Mouse (Mus musculus) heart, adult 11 months (tissue): ENCODE measurements at regions not wholly inside any gene's neighbourhood (a gene's known extent, or its start where the extent isn't known, plus 50 kb on each side); places are given as distances from the start of the nearest gene placed in this dataset.

ENCODE experiments used
- DNase-seq: peaks from one replicate; pipeline ENCODE4 v3.0.0; 2022

DNA sequence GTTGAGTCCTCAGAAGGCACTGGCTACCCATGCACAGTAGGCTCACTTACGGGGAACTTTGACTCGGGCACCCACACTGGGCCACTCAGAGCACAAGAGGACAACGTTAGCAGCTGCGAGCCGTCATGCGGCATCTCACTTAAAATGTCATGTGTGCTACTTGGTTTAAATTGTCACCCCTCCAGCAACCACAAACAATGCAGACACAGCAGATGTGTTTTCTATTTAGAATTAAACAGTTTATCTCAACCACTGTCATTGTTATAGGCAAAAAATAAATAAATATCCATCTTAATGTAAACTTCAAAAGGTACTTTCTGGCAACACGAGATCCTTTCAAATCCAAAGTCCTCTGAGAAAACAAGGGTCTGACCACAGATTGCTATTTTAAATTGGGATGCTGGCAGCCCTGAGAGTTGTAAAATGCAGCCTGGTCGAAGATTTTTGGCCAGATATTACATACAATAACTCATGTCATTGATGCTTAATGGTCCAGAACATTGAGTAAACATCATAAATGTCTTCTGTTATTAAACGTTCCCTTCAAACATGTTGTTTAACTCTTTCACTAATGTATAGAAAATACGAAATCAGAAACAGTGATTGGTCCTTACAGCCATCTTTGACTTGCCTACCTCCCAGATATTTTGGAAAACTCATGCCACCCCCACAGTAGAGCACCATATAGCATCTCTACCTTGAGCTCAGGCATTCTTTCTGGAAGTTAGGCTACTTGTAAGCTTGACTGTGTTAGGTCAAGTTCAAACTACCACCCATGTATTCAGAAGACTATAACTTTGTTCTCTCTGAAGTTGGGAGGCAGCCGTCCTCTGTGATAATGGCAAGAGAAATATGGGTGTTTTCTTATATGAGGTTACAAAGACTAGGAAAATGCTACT is 232.8 kb upstream of the Tcf21 start:
- DNase-seq, result no peak

DNA sequence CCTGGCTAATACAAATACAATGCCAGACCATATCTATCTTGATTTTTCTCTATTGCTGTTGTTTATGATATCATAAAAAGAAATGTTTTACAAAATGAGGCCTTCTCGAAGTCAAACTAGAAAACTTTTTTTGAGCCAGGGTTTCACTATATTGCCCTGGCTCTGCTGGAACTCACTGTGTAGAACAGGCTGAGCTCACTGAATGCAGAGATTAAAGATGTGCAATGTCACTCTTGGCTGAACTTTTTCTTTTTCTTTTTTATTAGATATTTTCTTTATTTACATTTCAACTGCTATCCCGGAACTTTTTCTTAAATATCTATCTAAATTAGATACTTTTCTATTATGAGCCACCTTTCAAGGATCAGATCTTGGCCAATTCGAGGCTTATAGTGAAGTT is 224.5 kb upstream of the Tcf21 start:
- no peak for DNase-seq

DNA sequence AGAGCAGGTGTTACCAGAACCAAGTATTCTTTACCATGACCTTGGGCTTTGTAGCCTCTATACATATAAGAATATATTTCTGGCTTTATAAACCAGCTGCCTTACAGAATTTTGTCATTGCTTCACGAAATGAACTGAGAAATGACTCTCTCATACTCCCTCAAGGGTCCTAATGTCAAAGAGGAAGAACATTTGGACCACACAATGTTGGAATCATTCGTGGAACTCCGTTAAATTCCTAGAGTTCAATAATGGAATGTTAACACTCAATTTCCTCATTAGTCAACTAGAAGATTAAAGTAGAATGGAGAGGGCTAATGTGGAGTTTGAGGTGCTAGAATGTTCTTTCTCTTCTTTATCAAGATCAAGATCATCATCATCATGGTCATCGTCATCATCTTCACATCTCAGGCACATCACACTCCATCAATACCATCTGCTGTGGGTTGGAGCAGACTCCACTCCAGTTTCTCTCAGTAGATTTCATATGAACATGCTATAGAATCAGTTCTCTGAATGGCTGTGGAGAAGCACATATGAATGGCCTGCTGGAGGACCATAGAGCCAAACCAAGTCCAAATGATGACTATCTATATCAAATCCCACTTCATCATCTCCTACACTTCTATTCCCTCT is 211.6 kb upstream of the Tcf21 start:
- DNase-seq, result no peak

DNA sequence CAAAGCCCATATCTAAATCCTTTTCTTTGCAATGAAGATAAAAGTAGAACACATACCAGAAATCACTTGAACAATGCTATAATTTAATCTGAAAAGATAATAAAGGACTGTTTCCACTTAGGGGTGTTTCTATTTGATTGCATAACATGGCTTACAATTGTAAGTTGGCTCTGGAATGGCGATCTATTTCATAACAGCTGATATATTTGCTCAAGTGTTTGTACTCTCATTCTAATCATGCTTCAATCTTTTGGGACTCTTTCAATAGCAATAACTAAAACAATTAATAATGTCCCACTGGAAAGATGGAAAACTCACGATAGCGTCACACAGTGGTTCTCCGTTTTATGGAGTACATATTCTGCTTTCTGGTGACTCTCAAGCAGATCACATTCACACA is 208.0 kb upstream of the Tcf21 start:
- no peak for DNase-seq

DNA sequence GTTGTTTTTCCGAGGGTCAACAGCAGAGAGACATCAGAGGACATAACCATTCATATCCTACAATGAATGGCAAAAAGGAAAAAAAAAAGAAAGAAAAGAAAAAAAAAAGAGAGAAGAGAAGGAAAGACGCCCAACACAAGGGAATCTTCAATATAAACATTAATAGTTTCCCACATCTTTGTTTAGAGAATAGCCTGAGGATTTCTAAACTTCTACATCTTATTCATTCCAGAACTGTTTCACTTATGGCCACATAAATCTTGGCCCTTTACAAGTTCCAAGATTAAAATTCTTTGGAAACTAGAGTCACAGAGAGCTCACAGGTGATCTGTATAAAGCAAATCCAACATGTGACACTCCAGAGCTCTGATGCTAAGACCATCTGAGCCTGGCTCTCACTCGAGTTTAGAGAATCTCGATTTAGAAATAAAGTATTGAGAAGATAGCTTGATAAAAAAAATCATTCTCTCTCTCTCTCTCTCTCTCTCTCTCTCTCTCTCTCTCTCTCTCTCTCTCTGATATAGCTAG is 197.2 kb upstream of the Tcf21 start:
- no peak for DNase-seq

DNA sequence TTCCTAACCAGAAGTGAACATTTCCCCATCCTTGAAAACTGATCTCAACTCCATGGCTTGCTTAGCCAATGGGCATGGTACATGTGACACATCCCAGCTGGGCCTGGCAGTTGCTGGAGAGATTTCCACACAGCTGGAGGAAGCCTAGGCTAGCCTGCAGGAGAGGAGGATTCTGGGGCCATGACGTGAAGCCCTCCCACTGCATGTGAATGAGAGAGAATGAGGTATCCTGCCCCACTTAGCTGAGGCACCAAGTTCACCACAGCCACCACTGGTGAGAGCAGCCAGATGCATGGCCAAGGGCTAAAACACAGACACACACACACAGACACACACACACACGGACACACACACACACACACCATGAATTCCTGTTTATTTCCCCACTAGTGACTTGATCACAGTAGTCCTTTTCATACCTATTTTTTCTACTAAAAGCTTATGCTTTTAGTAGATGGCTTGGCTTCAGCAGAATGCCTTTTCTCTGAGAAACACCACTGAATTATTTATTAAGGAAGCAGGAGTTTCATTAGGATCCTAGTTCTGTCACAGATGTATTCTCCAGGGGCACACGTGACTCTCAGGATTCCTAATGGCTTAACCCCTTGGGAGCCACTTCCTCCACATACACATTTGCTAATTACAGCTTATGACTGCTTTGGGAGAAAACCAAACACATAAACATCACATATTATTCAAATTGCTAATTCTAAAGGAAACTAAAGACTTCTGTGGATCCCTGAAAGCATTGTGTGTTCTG is 196.1 kb upstream of the Tcf21 start:
- DNase-seq, result peak; percentile 88

DNA sequence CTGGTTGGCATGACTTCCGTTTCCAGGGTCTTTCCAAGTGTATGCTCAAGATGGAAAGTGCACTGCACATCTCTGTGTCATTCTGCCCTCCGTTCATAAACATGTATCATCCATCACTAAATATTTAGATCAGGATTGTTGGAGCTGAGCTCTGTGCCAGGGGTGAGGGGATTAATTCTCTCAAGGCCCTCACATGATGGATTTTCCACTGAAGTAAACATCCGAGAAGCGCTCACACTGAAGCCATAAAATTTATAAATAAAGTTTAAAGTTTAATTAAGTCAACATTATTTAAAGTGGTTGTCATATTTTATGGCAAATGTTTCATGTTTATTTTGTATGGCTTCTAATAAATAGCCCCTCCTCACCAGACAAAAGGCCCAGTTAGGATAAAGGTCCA is 190.7 kb upstream of the Tcf21 start:
- no peak for DNase-seq

DNA sequence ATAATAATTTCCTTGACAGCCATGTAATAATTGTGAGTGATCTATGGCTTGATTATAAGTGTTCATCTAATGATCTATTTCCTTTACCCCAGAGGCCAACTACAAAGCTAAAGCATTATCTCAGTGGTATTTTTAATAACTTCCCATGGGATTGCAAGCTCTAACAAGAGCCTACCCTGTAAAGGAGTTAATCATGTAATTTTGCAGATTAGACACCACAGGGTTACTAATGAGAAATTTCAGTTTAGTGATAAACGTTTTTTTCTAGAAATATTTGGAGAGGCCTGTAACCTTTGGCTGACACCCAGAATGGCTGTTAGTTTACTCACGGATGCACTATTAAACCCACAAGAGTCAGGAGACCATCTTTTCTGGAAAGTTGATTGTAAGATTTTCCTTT is 190.2 kb upstream of the Tcf21 start:
- no peak for DNase-seq

DNA sequence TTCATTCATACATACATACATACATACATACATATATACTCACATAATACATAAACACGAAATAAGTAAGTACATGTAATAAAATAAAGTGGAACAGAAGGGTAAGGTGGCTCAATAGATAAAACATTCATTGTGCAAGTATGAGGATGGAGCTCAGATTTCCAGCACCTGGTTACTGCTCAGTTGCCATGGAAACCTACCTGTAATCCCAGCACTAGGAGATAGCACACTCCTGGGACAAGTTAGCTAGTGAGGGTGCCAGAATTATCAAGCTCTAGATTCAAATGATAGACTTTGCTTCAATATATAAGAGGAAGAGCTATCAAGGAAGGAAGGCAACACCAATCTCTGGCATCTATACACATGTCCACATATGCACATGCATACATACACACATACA is 184.8 kb upstream of the Tcf21 start:
- DNase-seq, result no peak

DNA sequence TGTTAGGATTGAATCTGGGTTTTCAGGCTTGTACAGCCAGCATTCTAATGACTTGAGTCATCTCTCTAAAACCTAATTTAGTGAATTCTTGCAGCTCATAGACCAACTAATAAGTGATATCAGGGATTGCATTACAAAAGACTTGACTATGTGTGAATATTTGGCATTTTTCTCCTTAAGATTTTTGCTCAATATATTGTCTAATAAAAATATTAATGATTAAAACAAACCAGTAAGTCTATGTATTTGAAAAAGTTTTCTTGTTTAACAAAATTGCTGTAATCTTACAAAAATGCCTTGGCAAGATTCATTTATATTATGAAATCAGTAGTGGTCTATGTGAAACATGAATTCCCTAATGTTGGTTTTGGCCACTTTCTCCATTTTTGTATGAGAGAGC is 183.7 kb upstream of the Tcf21 start:
- no peak for DNase-seq

DNA sequence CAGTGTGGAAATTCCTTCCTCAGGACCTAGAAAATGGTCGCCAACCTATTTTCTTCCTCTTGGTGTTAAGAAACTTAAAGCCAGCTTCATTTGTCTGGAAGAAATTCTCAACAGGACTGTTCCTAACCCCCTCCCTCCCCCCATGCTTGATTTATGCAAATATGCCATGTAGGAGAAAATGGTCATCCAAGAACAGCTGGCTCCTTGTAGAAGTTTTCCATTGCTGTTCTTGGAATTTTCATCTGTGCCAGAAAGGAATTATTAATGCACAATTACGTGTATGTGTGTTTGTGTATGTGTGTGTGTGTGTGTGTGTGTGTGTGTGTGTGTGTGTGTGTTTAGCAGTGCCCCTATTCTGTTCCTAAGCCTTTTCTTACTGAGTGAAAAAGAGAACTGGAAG is 178.6 kb upstream of the Tcf21 start:
- no peak for DNase-seq

DNA sequence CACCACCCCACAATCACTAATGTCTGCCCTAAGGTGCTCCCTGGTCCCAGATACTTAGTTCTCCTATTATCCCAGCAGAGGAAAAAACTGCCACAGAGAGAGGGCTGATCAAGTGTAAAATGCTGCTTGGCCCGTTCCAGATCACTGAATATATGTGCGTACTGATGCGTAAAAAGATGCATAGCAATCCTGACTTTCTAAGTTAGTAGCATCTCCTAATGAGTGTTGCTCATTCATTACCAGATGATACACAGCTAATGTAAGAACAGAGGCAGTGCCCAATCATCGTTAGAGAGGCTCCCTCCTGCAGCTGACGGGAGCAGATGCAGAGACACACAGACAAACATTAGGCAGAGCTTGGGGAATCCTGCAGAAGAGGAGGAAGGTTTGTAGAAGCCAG is 177.6 kb upstream of the Tcf21 start:
- peak; percentile 46 for DNase-seq

DNA sequence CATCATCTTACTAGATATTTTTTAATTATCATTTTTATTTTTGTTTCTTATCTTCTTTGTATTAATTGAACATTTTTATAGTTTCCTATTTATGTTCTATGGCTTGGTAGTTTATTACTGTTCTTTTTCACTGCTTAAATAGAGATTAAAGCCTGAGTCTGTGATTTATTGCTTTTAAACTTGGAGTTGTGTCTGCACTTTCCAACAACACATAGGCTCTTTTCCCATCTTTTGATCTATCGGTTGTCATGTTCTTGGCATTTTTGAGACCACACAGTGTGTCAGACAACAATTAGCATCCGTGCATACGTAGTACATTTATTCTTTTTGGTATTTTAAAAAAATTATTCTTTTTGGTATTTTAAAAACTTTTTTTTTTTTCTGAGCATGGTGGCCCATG is 173.2 kb upstream of the Tcf21 start:
- no peak for DNase-seq

DNA sequence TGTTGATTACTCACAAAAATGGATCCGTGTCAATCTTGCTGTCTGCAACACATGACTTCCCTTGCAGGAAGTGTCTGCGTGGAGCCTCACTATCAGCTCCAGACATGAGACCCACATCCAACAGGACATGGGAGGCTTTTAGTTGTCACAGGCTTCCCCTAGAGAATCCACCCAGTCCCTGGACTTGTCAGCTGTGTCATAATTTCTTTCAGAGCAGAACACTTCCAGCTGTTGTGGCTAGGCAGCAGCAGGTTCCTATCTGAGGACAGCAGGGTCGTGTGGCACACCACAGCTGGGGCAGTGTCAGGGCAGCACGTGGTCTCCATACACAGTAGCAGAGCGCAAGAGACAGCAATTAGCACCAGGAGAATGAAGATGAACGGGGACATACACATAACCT is 161.8 kb upstream of the Tcf21 start:
- DNase-seq, result peak; percentile 93

DNA sequence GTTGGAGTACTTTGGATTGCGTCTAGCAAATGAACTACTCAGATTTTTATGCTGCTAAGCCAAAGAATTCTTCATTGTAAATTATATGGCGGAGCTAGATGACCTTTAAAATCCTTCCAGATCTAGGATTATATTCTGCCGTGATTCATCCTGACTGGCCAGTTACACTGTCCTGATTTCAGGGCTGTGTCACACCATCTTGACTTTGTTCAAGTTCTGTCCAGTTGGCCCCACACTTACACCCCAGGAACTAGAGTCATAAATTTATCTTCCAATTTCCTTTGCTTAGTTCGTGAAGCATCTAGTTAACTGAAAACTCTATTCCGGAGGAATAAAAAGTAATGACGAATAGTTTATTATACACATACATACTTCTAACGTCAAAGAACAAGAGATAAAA is 158.5 kb upstream of the Tcf21 start:
- DNase-seq, result no peak

DNA sequence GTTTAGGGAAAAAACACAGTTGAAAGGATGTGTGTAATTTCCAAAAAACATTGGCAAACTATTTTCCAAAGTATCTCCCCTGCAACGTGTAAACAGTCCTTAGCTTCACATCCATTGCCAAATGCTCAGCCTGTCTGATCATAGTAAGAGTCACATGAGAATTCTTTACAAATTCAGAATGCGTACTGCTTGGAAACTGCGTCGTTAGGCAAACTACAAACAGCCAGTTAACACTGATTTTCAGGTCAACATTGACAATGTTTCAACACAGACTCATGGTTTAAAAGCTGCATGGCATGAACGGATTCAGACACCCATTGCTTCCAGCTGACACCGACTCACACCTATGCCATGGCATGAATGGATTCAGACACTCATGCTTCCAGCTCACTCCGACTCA is 137.0 kb upstream of the Tcf21 start:
- peak; percentile 74 for DNase-seq

DNA sequence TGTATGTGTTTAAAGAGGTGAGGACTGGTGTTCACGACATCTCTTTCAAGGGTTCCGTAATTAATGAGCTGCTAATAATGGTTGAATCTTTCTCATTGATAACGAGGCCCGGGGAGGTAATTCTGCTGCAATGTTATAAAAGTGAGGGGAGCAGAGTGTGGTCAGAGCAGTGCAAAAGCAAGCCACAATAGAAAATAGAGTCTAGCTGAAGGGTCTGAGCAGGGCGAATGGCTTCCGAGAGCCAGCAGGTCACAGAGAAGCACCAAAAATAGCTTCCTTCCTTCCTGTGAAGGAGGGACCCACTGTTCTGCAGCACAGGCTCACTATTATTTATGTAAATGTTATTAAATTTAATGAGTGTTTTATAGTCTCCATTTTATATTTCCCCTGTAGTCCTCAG is 133.3 kb upstream of the Tcf21 start:
- DNase-seq, result peak; percentile 53

DNA sequence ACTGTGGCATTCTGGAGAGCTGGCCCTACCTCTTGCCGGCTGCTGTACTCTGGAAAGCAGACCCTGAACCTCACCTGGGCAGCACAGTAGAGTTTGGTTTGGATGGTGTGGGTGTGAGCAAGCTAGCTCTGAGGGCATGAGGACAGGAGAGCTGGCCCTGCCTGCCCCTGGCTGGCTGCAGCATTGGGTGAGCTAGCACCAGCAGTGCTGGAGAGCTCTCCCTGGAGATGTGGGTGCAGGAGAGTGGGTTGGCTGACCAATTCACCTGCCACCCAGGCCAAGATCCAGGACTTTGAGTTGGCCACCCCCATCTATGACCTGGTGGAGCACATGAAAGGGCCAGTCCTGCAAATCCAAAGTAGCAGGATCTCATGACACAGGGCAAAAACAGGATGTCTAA is 124.3 kb upstream of the Tcf21 start:
- peak; percentile 69 for DNase-seq

DNA sequence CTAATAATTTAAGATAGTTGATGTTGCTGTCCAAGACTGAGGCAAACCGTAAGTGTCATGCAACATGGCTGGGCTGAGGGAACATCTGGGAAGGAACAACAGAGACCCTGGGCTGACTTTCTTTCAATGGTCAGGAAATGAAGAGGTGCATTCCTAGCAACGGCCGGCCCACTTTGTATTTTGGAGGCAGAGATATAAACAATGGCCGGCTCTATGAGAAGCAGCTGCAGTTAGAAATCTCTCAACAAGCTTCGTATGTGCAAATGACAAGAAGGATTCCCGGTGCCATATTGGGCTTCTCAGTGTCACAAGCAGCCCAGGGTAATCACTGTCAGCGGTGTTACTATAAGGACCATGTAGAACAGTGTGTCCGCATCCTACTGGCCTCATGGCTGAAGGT is 108.0 kb upstream of the Tcf21 start:
- no peak for DNase-seq

DNA sequence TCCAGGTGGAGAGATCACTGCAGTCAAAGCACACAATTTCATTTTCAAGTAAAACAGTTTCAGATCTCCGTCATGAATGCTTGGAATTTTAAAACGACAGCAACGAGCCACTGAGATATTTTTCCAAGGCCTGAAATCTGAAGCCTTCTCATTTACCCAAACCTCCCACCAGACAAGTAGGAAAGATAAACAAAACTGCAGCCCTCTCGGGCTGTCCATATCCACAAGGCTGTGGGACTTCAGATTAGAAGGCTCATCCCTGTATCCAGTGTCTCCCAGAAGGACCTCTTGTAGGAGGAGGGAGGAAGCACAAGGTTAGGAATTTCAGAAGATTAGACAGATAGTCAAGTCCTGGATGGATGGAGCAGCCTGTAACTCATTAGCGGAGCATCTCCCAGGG is 106.1 kb upstream of the Tcf21 start:
- peak; percentile 24 for DNase-seq

DNA sequence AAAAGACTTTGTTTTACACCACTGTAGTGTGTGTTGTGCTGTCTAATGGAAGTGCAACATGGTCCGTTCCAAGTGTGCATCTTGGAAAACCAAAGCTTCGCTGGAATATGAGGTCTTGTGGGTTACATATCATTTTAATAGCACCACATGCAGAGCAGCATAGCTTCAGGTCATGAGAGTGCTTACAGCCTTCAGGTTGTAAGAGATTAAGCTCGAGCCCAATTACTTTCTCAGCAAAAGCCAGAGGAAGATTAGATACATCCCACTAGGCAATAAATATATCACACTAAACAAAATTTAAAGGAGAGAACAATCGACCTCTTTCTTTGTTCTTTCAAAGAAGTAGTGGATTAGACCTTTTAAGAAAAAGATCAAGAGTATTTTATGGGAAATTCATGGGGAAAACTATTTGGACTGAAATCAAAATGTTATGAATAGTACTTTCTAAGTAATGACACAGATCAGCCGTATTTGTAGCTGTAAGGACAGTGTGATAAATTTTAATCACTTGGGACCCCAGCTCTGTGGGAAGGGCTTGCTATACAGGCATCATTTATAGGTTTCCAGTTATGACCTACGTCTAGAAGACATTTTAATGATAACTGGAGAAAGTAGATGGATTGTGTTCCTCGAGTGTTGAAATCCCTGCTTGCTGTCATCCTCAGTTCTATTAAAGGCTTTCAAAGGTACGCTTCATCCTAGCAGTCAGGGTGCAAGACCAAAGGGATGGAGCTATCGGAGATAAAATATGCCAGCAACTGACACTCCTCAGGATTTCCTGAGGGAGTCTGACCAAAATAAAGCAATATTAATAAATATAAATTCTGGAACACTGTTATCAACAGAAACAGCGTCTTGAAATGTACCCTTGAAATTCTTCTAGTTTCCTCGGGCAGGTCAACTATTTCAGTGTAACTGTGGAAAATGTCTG is 101.3 kb upstream of the Tcf21 start:
- no peak for DNase-seq

DNA sequence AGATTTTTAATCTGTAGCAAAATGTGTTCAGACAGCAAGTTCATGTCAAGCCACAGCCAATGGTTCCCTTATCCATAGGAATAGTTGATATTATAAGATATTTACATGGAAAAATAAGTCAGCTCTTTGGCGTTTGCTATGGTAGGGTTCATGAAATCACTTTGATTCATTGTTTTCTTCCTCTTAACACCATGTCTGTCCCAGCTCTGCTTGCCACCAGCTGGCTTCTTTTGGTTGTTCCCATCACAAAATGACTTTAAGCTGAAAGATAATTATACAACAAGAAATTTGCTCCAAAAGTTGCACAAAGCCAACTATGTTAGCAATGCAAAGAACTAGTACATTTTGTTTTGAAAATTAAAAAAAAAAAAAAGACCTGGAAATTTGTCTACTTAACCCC is 99.9 kb upstream of the Tcf21 start:
- no peak for DNase-seq

DNA sequence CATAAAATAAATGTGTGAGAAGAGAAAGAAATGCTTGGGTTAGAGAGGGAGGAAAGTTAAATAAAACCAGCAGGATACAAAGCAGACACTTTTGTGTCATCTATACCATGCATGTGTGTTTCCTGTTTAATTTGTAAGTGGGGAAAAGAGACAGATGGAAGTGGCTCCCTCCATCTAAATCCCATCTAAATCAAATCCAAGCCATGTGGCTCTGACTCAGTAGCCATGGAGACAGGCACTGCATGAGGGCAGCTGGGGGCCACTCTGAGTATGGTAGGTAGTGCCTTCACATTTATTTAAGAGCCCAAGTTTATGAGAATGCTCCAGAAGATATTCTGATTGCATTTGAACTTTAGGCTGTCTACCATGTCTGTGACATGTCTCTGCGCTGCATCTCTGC is 97.8 kb upstream of the Tcf21 start:
- no peak for DNase-seq
